Mouse (Mus musculus): ENCODE measurements around the gene E030018B13Rik.
A peak's percentile ranks its signal among the peaks of the same experiment; 100 is the strongest.

The E030018B13Rik gene

DNA sequence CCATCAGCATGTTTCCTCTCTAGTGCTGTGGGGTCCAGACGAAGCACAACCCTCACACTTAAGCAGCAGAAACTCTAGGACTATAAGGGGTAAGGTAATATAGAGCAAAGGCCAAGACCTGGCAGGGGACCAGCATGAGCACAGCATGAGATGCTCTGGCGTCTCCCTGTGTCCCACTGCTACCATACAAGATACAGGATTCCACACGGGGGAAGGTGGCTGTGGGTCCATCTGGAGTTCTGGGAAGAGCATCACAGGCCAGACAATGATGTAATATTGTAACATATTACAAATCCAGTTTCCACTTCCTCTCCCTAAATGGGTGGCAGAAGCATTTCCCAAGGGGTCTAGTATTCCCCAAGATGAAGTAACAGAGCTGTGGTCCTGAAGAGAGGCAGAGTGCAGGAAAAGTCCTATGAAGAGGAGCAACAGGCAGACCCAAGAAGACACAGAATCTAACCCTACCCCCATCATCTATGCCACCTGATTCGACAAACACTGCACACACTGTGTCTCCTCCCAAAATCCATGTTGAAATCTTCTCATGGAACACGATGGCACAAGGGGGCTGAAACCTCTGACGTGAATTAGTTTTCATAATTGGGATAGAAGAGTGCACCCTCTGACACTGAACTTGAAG, at the start of gene E030018B13Rik:
Gene E030018B13Rik (plus strand): TSS at position 590 of the 640 bp plus-strand sequence.
- DNase-seq (ENCODE audit: low spot score in 2 of 2): no peak

DNA sequence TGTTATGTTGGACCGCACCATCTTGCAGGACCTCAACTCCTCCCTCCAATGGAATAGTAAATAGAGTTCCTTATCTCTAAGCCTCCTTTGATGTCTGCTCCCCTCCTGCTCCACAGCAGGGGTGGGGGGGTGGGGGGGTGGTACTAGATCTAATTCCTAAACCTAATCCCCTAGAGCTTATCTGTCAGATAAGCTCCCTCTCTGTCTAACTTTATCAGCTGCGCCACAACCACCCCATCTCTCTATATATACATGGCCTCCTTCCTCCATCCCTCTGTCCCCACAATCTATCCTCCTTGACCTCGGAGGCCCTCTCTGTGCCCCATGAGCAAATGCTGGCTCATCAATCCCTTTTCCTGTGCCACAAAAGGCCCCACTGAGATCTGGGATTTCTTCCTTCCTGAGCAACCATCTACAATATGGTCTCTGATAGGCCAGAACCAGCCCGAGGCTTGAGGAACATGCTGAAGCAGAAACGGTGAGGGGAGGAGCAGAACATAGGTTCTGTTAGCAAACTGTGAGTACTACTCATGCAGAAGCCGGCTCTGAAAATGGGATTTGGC, 48.2 kb upstream of the E030018B13Rik start:
- no peak for DNase-seq (ENCODE audit: low spot score in 2 of 2)

DNA sequence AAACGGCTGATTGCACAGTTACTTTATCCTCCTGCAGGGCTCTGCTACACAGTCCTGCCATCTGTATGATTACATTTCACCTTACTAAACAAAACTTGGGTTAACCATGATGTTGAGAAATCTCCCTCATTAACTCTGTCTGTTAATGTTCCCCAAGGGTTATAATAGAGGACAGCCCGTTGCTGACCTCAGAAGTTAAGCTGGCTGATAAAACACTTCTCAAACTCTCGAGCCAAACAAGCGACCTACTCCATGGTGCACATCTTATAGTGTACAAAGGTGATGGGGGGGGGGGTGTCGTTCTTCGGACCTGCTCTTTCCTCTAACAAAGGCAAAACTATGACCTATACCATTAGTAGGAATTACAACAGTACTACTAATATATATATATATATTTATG, 45.0 kb upstream of the E030018B13Rik start:
- no peak for DNase-seq (ENCODE audit: low spot score in 2 of 2)

DNA sequence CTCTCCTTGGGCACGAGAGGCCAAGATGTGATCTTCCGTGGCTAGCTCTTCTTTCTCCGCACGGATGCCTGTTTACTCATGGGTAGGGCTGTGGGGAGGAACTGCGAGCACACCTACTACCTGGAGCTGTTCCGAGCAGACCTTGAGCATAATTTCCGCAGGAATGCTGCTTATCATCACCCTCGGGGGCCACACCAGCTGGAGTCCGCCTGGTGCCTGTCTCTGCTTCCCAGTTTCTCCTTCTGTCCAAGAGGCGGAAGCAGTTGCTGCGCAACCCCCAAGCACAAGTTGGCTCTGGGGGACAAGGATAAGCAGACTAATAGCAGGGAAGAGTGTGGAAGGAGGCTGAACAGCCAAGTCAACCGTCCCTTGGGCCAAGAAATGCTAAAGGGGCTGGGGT, 42.8 kb upstream of the E030018B13Rik start:
- DNase-seq (ENCODE audit: low spot score in 2 of 2): peak; percentile 59 to 69

DNA sequence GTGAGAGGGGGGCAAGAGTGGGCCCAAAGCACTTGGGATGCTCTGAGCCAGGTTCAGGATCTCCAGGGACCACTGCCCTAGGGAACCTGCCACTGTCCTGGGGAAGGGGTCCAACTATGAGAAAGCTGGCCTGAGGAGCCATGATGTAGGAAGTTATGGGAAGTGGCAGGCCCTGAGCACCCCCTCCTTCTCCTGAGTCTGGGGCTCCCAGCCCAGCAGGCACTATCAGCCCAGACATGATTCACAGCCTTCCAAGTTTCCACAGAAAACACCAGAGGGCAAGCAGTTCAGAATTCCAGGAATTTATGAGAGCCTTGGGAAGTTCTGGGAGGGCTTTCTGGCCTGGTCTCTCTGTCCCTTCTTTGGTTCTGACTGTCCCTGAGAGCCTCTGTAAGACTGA, 41.0 kb upstream of the E030018B13Rik start:
- DNase-seq (ENCODE audit: low spot score in 2 of 2): no peak

DNA sequence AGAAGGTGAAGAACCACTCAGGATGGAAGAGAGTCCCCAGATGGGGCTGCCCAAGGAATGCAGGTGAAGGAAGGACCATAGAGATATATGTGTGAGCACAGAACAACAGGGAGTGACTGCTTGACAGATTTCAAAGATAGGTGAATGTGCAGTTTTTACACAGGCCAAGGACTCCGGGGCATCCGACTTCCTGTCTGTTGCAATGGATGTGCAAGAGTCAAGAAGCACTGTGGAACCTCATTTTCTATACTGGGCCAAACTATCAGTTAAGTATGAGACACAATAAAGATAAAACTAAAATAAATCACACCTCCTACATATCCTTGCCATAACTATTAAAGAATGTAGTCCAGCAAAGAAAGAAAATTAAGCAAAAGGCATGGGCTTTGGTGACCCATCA, 40.0 kb upstream of the E030018B13Rik start:
- DNase-seq (ENCODE audit: low spot score in 2 of 2): no peak

DNA sequence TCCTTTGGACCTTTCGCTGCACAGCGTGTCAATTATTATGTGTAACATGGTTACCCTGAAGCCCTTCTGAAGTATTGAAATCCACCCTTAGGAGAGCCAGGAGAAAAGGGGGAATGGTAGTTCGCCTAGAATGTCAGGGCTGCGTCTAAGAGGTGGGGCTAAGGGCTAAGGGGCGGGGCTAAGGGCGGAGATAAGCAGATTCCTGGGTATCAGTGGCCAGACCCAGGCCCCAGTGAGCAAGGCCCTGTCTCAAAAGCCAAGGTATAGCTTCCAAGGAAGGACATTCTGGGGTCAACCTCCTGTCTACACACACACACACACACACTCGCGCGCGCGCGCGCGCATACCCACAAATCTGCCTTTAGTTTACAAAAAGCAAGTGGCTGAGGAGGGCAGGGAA, 39.0 kb upstream of the E030018B13Rik start:
- DNase-seq (ENCODE audit: low spot score in 2 of 2): no peak

DNA sequence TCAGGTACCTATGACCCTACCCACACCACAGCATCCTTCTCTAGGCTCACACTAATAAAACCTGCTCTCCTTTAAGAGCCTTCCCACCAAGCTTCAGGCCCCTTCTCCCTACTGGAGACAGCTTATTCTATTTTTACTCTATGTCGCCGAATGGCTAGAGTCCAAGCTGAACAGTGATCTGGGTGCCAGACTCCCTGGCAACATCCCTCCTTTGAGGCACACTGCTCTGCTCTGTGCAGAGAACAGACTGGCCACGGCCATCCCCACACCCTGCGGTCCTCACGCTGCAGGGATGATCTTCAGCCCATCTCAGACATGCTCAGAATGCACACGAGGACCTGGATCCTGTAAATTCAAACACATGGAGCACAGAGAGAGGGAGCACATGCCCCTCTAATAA, 37.1 kb upstream of the E030018B13Rik start:
- no peak for DNase-seq (ENCODE audit: low spot score in 2 of 2)

DNA sequence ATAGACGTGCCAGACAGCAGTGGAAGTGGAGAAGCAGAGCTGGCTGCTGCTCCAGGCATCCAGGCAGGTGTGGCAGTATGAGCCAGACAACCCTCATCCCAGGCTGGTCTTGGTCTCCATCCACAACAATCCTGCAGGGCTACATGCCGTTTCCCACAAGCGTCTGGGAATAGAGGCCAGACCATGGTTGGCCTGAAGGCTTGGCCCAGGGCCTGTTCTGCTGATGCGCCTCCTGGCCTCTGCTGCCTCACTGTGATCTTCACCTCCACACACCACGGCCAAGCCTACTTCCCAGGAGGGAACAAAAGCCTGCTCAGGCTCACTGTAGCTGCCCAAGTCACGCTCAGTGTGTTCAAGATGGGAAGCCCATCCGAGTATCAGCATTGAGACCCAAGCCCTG, 33.9 kb upstream of the E030018B13Rik start:
- no peak for DNase-seq (ENCODE audit: low spot score in 2 of 2)

DNA sequence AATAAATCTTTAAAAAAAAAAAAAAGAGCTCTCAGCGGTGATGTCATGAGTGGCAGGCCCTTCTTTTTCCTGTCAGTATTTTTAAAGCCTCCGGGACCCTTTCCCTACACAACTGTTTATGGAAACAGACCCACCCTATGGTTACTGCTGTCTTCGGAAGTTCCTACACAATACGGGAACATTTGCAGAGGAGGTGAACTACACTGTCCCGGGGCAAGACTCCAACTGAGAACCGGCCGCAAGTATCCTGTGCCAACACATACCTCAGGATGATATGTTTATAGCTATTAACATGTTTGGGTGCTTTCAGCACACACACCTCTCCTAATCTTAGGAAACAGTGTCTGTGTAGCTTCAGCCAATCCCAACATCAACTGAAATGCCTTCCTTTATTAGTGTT, 31.6 kb upstream of the E030018B13Rik start:
- no peak for DNase-seq (ENCODE audit: low spot score in 2 of 2)

DNA sequence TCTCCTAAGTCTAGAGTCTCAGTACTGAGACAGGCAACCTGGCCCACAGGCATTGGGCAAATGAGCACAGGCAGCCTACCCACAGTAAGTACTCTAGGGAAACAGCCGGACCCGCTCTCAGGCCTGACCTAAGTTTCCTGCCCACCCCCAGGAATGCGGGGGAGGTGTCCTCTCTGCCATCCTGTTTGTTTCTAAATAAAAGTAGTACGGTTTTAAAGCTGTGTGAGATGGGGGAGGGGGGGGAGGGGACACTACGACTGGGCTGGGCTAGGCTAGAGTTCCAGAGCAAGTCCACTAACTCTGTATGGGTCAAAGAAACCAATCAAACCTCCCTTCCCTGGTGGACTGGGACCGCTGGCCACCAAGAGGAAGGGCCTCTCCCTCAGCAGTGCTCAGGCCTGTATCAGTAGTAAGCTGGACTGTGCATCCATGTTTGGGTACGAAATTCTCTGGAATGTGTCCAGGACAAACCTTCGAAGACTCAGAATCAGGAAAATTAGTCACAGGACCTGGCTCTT, 29.6 kb upstream of the E030018B13Rik start:
- peak in 1 of 2 experiments; percentile 80 for DNase-seq (ENCODE audit: low spot score in 2 of 2)

DNA sequence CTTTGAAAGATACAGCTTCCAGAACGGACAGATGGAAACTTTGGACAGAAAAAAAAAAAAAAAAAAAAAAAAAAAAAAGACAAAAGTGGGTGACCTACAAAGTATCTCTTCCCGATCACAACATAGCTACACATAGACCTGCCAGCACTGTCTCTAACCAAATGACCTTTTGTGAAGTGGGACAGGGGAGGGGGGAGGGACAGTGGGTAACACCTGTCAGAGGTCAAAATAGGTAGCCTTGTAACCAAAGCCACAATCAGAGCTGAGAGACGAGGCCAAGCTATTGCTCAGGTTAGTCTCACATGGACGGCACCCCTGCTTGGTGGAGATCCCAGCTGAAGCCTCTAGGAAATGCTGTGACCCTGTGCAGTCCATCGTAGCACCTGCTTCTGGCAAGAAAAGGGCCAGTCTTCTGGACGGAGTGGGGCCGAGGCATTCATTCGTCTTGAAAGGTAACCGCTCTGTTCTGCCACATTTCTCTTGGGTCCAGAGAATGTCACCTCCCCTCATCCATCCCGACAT, 29.0 kb upstream of the E030018B13Rik start:
- no peak for DNase-seq (ENCODE audit: low spot score in 2 of 2)

DNA sequence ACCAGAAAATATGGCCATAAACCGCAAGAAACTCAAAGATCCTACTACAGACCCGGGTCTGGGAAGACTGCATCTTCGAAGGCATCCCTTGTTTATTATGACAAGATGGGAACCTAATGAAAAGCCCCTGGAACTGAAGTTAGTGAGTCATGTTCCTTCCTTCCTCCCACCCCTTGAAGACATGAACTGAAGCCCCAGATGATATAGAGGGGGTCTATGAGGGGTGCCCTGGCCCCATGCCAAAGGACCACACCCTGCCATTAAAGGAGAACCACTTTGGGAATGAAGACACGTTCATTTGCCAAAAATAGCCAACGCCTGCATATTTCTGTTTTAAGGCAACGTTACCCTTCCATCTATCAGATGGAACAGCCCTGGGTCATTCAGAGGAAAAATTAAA, 28.0 kb upstream of the E030018B13Rik start:
- DNase-seq (ENCODE audit: low spot score in 2 of 2): no peak

DNA sequence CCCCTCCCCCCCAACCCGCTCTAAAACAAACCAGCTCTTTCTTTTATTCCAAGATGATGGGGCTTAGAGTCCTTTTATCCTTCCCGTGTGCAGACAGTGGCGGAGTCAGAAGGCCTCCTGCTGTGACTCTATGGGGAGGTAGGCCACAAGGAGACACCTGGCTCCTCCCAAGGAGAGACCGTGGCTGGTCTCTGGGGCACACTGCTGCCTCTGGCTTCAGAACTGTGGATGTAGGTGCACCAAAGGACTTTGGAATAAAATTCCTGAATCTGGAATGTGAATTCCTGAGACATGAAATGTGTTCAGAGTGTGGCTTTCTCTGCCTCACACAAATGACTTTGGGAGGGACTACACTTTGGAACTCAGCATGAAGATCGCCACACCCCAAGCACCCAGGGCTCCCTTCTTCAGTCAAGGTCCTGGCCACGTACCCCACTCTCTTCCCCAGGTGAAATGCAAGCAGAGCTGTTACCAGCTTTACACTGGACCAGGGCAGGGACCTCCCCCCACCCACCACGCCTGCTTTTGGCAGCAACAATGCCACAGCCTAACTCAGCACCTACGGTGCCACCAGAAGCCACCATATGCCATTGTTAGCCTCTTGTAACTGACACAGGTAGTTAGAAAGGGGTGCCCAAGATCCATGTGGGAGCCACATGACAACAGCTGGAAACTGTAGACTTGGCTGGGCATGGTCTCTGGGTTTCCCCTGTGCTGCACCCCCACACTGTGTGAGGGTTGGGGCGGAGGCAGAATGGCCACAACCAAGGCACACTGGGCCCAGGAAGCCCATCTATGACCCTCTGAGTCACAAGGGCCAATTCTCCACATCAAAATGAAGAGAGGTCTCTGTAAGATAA, 27.3 kb upstream of the E030018B13Rik start:
- no peak for DNase-seq (ENCODE audit: low spot score in 2 of 2)

DNA sequence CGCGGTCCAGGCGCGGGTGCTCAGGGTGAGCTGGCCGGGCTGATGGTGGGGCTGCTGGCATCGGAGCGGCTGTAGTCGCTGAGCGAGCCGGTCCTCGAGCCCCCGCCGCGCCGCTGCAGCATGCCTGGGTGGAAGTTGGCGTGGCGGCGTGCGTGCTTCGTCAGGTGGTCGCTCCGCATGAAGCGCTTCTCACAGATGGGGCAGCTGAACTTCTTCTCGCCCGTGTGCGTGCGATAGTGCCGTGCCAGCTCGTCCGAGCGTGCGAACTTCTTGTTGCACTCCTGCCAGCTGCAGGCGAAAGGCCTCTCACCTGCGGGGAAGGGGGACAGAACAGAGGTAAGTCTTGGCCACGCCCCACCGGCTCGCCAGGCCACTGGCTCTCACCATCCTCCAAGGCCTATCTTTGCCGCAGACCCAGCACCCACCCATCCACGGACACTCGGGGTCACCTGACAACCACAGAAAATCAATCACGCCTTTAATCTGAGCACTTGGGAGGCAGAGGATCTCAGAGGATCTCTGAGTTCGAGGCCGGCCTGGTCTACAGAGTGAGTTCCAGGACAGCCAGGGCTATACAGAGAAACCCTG, 25.1 kb upstream of the E030018B13Rik start:
- DNase-seq (ENCODE audit: low spot score in 2 of 2): no peak

DNA sequence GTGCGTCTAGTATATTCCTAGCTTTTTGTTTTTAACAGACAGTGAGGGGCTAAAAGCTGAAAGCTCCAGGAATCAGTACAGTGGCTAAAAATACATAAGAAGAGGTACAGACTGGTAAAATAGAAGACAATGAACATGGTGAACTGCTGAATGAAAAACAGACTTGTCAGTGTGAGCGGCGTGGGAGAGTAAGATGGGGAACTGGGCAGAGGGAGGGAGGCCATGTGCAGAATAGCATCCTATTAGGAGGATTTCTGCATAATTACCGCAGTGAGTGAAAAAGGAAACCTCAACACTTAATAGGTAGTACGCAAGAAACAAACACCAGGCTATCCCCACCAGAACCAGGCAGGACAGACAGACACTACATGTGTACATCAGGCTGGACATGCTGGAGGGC, 23.5 kb upstream of the E030018B13Rik start:
- DNase-seq (ENCODE audit: low spot score in 2 of 2): no peak

DNA sequence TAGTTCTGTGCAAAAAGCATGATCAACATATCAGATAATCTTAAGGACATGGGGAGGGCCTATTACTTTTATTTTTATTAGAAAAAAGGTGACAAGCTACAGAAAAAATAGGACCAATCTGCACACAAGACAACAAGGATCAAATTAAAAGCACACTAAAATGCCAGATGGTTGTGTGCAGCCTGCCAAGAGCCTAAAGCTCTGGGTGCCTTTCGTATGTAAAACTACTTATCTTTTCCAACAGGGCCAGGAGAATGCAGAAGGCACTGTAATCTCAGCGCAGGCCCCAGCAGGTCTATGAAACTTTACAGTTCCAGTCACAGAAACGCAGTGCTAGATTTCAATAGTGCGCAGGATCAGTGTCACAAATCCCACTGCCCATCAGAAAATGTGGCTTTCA, 22.9 kb upstream of the E030018B13Rik start:
- no peak for DNase-seq (ENCODE audit: low spot score in 2 of 2)

DNA sequence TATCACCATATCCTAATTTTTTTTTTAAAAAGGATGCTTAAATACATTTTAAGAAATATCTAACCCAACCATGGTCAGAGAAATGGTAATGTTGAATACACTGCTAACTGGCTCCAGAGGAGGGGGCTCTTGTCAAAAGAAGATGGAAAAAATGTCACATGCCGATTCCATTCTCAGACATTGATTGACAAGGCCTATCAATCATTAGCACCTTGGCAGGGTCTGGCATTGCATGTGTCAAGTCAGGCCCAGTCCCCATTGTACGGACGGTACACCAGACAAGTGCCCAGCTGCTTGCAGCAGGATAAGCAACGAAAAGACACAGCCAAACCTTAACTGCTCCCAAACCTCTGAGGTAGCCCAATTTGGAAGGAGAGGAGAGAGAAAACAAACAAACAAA, 22.0 kb upstream of the E030018B13Rik start:
- no peak for DNase-seq (ENCODE audit: low spot score in 2 of 2)

DNA sequence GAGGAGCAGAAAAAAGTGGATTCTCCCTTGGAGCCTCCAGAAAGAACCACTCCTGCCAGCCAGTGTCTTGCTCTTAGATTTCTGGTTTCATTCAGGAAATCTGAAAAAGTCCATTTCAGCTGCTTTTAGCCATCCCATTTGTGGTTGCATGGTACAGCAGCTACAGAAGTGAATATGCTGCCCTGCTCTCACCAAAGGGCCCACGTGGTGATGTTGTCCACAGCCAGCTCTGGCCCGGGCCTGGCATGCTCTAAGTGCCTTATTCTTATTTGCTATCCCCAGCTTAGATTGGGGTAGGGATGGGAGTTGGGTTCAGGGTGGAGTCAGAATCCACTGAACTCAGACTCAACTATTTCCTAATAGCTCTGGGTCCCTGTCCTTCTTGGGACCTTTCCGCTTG, 21.4 kb upstream of the E030018B13Rik start:
- DNase-seq (ENCODE audit: low spot score in 2 of 2): no peak

DNA sequence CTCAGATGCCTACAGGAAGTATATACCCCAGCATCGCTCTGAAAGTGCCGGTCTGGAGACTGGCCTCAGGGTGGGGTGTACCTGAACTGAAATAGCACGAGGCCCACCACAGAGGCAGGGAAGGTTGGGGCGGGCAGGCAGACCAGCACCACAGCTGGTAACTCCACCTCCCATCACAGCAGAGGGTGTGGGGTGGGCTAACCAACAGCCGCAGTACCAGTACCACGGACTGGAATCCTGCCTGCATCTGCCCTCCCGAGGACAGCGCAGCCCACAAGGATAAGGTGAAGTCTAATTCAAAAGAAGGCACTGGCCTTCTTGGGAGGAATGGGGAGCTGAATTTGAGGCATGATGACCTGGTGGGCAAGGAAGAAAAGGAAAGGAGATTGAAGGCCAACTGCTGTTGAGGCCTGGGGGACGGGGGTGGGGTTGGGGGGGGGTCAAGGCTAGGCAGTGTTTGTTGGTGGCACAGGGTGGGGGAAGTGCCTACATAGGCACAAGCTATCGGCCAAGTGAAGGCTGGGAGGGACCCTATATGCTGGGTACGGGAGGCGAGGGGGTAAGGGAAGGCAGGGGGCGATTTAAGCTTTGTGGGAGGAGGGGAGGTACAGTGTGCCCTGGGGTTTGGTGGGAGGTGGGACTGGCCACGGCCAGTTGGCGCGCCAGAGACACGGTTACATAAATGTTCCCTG, 20.2 kb upstream of the E030018B13Rik start:
- DNase-seq (ENCODE audit: low spot score in 2 of 2): no peak

DNA sequence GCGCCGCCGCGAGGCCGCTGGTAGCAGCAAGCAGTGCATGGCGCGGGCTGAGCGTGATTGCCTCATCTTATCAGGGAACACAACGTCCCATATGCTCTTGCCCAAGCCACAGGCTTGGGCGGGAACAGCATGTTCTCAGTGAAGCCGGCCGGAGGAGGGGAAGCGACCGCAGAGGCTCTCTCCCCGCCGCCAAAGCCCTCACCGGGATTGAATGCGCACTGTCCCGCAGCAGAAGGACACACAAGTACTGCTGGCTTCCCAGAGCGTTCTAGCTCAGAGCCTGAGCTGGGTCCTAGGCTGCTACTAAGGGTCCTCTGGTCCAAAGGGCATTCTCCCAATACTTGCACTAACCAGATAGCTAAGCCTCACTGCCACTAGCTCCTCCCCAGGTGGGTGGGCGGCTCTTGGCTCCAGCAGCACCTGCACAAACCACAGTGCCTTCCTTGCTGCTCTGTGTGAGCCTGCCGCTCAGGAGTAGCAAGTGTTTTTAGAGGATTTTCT, 19.6 kb upstream of the E030018B13Rik start:
- peak; percentile 98 to 99 for DNase-seq (ENCODE audit: low spot score in 2 of 2)

Data from heart, adult 9 months (tissue).